Mouse (Mus musculus): ENCODE data around the gene Crim1.

Gene Crim1

GRCm38 (mm10) chr17:78415255-78415654, 215.2 kb downstream of the Crim1 start:
- in situ Hi-C loops (cut with MboI, MseI): no loop called here

GRCm38 (mm10) chr17:78417381-78418281, 217.6 kb downstream of the Crim1 start, which contains the start of gene Fez2:
Gene Fez2 (minus strand): TSS chr17:78418152.
- in situ Hi-C loops (cut with MboI, MseI): no loop called here

- in situ Hi-C loops (cut with MboI, MseI): no loop called here
Observed at GRCm38 (mm10) chr17:78419216-78419615, 219.2 kb downstream of the Crim1 start.

DNA sequence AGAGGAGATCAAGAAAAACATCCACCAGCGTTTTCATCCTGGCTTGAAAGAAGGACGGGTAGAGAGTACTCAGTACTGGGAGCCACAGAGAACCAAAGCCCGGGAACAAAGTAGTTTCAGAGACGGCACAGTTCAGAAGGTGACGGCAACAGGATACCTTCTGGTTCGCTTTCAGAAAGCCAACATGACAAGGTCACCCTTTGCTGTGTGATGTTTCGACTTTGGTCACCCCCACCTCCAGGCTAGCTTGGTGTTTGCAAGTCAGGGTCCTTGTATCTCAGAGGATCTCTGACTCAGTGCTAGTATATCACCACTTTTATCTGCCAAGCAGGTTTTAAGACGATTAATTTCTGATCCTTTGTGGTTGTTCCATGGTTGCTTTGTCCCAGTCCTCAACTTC, 225.0 kb downstream of the Crim1 start:
- in situ Hi-C loops (cut with MboI, MseI): no loop called here
